Mouse (Mus musculus): ENCODE results near the gene A930033H14Rik. TPM values are rescaled to one million over a fixed set of nuclear protein-coding genes. Genes with fewer than 3 reads are reported as not detected.

The A930033H14Rik gene
- polyA plus RNA-seq, 1 experiment from 2014 or later: 0.90 TPM

DNA sequence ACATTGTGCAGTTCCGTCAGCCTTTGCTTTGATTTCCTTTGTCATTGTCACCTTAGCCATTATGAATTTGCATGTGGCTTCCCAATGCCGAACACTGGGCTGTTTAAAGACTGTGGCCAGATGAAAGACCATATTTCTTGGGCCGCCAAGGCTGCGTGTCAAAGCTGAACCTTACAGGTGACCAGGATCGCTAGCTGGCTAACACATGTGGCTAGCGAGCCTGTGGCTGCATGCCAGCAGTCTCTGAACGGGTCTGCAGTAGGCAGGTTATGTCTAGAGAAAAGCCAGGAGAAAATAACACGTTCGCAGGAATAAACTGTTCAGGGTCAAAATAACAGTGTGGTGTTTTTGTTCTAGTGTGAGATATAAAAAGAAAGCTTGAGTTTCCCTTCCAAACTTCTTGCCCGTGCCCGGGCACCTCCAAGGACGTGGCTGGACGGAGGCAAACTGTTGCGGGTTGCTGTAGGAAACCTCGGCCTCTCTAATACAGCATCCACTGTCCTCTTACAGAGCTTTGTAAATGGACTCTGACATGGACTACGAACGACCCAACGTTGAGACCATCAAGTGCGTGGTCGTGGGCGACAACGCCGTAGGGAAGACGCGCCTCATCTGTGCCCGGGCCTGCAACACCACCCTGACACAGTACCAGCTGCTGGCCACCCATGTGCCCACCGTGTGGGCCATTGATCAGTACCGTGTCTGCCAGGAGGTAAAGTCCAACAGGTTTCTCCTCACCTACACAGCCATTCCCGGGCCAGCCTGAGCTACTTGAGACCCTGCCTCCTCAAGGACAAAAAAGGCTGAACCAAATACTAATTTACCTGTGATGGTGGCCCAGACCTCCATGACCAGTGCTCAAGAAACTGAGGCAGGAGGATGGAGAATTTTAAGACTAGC, 35.6 kb upstream of the A930033H14Rik start:
- H3K4me3 ChIP-seq (ENCODE audit: low read depth, low read length): no peak overlapping the region
- no peak for ATAC-seq
- H3K9ac ChIP-seq (replicated peaks; ENCODE audit: low read depth): no peak overlapping the region
- peaks cover 7% of the 10 kb centered on the region; the same call in 1 of the 2 replicates for H3K4me1 ChIP-seq (ENCODE audit: insufficient read depth, low read depth, low read length)
- 88% methylated on average over 29 of the region's 29 CpGs for whole genome bisulfite sequencing
- H3K9me3 ChIP-seq (ENCODE audit: low read length): no peaks in the 10 kb centered on the region
- no peaks in the 10 kb centered on the region for H3K27me3 ChIP-seq (replicated peaks; ENCODE audit: insufficient read depth, low read length)
- H3K36me3 ChIP-seq (ENCODE audit: insufficient read depth, low read length): no peaks in the 10 kb centered on the region; the same call in 1 of the 2 replicates
- H3K4me2 ChIP-seq (replicated peaks; ENCODE audit: low read depth, low read length): no peak overlapping the region
- no peak for DNase-seq (ENCODE audit: low spot score)
- no peak overlapping the region for H3K27ac ChIP-seq (ENCODE audit: low read length)
- TF ChIP-seq EP300 (IDR thresholded peaks at IDR 0.05) (no peak), CTCF (IDR thresholded peaks at IDR 0.05) (no peak)

DNA sequence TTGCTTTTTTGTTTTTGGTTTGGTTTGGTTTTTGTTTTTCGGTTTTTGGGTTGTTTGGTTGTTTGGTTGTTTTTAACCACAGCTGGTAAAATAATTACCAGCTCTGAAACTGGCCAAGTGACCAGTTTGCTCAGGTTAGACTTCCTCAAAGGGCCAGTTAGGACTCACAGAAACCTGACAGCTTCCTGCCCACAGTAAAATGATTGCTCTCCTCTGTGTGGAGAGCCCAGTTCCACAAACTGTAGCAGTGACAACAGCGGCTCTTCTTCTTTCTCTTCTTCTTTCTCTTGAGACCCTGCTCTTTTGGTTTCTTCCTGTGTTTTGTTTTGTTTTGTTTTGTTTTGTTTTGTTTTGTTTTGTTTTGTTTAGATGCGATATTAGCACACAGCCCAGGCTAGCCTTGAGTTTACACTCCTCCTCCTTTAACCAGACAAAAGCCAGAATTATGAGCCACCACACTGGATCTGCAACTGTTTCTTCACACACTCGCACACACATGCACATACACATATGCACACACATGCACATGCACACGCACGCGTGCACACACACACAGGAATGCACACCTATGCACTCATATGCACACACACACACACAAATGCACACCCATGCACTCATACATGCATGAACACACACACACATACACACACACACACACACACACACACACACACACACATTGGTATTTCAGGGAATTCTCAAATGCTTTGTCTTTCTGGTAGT, 34.6 kb upstream of the A930033H14Rik start:
- TF ChIP-seq EP300 (IDR thresholded peaks at IDR 0.05): no peak
- TF ChIP-seq CTCF (IDR thresholded peaks at IDR 0.05): no peak

DNA sequence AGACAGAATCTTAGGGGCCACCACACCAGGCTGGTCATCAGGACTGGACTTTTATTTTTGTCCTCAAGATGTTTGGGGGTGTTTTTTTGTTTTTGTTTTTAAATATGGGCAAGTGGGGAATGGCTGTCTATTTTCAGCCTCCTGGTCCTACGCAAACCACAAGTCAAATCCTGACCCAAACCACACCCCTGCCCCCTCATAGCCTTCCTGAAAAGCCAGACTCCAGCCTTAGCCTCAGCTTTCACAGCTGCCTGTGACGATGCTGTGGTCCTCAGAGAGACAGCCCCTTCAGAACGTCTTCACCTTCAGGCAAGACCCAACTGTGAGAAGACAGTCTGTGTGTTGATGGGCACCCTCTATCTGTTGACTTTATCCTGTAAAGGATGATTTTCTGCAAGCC, 33.9 kb upstream of the A930033H14Rik start:
- Histone ChIP-seq H3K4me1 (ENCODE audit: insufficient read depth, low read depth, low read length) (no peaks in the 10 kb centered on the region), H3K9ac (replicated peaks; ENCODE audit: low read depth) (no peak overlapping the region), H3K9me3 (ENCODE audit: low read length) (no peaks in the 10 kb centered on the region), H3K27ac (ENCODE audit: low read length) (no peak overlapping the region), H3K4me2 (replicated peaks; ENCODE audit: low read depth, low read length) (no peak overlapping the region), H3K27me3 (replicated peaks; ENCODE audit: insufficient read depth, low read length) (no peaks in the 10 kb centered on the region), H3K36me3 (ENCODE audit: insufficient read depth, low read length) (no peaks in the 10 kb centered on the region; the same call in 1 of the 2 replicates), H3K4me3 (ENCODE audit: low read depth, low read length) (no peak overlapping the region)
- TF ChIP-seq EP300 (IDR thresholded peaks at IDR 0.05) (no peak), CTCF (IDR thresholded peaks at IDR 0.05) (no peak)
- WGBS: 69% methylated on average over 3 of the region's 3 CpGs
- ATAC-seq: no peak
- DNase-seq (ENCODE audit: low spot score): no peak

More for the DNA sequence above, 34.6 kb upstream of the A930033H14Rik start:
- DNase-seq (ENCODE audit: low spot score): no peak
- H3K36me3 ChIP-seq (ENCODE audit: insufficient read depth, low read length): no peaks in the 10 kb centered on the region; the same call in 1 of the 2 replicates
- H3K9ac ChIP-seq (replicated peaks; ENCODE audit: low read depth): no peak overlapping the region
- H3K27ac ChIP-seq (ENCODE audit: low read length): no peak overlapping the region
- no peaks in the 10 kb centered on the region for H3K9me3 ChIP-seq (ENCODE audit: low read length)
- 0 out of 2 replicates have a peak, but pooled peaks cover 3% of the 10 kb centered on the region for H3K4me1 ChIP-seq (ENCODE audit: insufficient read depth, low read depth, low read length)
- ATAC-seq: no peak
- no peak overlapping the region for H3K4me3 ChIP-seq (ENCODE audit: low read depth, low read length)
- H3K4me2 ChIP-seq (replicated peaks; ENCODE audit: low read depth, low read length): no peak overlapping the region
- H3K27me3 ChIP-seq (replicated peaks; ENCODE audit: insufficient read depth, low read length): no peaks in the 10 kb centered on the region
- 86% methylated on average over 7 of the region's 7 CpGs for WGBS

DNA sequence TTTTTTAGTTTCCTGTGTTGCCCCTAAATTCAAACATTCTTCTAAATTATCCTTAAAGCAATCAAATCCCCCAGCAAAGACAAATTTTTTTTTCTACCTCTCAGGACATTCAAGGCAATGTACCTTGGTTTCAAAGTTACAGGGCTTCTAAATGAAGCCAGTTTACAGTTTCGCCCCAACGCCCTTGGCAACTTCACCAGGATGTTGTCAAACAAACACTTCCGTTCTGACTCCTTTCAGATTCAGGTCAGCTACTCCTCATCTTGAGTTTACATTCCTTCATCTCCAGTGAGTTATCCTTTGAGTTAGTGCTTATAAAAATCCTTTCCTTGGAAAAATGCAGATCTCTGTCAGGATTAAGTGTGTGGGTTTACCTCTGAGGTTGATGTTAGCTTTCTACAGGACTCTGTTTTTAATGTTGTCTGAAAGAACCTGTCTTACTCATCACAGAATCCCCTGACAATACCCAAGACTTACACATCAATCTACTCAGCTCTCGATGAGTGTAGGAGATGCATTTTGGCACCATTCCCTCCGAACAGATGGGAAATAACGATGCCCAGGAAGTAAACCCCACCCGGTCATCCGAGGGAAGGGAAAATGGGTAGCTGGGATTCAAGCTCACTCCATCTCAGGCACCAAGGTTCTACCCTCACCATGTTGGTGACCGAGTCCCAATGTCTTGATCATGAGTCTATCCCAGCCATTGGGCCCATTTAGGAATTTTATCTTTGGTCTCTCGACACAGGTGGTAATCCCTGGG, 33.2 kb upstream of the A930033H14Rik start:
- Histone ChIP-seq H3K36me3 (ENCODE audit: insufficient read depth, low read length) (no peaks in the 10 kb centered on the region; the same call in 1 of the 2 replicates), H3K27me3 (replicated peaks; ENCODE audit: insufficient read depth, low read length) (no peaks in the 10 kb centered on the region), H3K9me3 (ENCODE audit: low read length) (no peaks in the 10 kb centered on the region), H3K4me2 (replicated peaks; ENCODE audit: low read depth, low read length) (no peak overlapping the region), H3K9ac (replicated peaks; ENCODE audit: low read depth) (no peak overlapping the region), H3K27ac (ENCODE audit: low read length) (no peak overlapping the region), H3K4me1 (ENCODE audit: insufficient read depth, low read depth, low read length) (no peaks in the 10 kb centered on the region), H3K4me3 (ENCODE audit: low read depth, low read length) (no peak overlapping the region)
- TF ChIP-seq EP300 (IDR thresholded peaks at IDR 0.05) (peak; percentile 28; the same call in 1 of the 2 replicates), CTCF (IDR thresholded peaks at IDR 0.05) (no peak)
- no peak for ATAC-seq
- DNase-seq (ENCODE audit: low spot score): no peak
- WGBS: 62% methylated on average over 10 of the region's 10 CpGs

DNA sequence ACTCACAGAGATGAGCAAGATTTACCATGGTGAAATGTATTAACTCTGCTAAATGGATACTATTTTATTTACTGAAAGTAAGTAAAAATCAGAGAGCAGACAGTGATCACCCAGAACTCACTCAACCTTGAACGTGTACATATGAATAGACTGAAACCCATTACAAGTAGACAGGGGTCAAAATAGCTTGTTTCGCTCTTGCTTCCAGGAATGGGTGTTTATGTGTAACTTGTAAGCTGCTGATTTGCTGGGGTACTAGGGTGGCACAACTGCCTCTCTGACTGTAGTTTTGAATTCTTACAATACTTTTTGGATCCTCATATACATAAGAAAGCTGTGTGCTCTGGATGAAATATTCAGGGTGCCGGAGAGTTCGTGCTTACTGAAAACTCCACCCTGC, 32.3 kb upstream of the A930033H14Rik start:
- WGBS: 81% methylated on average over 4 of the region's 4 CpGs
- no peaks in the 10 kb centered on the region for H3K4me1 ChIP-seq (ENCODE audit: insufficient read depth, low read depth, low read length)

More for the DNA sequence above, 32.3 kb upstream of the A930033H14Rik start:
- no peaks in the 10 kb centered on the region for H3K27me3 ChIP-seq (replicated peaks; ENCODE audit: insufficient read depth, low read length)
- TF ChIP-seq EP300 (IDR thresholded peaks at IDR 0.05): no peak
- TF ChIP-seq CTCF (IDR thresholded peaks at IDR 0.05): no peak
- DNase-seq (ENCODE audit: low spot score) (no peak), ATAC-seq (no peak)
- no peak overlapping the region for H3K27ac ChIP-seq (ENCODE audit: low read length)
- H3K4me2 ChIP-seq (replicated peaks; ENCODE audit: low read depth, low read length): no peak overlapping the region
- H3K4me3 ChIP-seq (ENCODE audit: low read depth, low read length): no peak overlapping the region
- H3K9me3 ChIP-seq (ENCODE audit: low read length): no peaks in the 10 kb centered on the region
- no peaks in the 10 kb centered on the region; the same call in 1 of the 2 replicates for H3K36me3 ChIP-seq (ENCODE audit: insufficient read depth, low read length)
- H3K9ac ChIP-seq (replicated peaks; ENCODE audit: low read depth): no peak overlapping the region
